Mouse (Mus musculus) heart, adult 2 months (tissue): ENCODE results near the gene Gm6993. TPM values are rescaled to one million over a fixed set of nuclear protein-coding genes. Genes with fewer than 3 reads are reported as not detected.

Source experiments
- DNase-seq, 2 experiments: peaks; one replicate each; pipeline ENCODE4 v3.0.0; 2021
- H3K27ac ChIP-seq: fragments of 200-600 bp; 2 replicates; pipeline ENCODE4 v1.8.1; 2022
- H3K27me3 ChIP-seq: fragments of 200-500 bp; 2 replicates; pipeline ENCODE4 v1.6.1; 2012; ENCODE audit warnings: mild to moderate bottlenecking, low read length, inconsistent platforms, mixed read lengths; ENCODE audit not compliant: control insufficient read depth, insufficient read depth
- H3K36me3 ChIP-seq: fragments of 200-500 bp; 2 replicates; pipeline ENCODE4 v1.6.1; 2012; ENCODE audit warnings: low read length, inconsistent platforms; ENCODE audit not compliant: control insufficient read depth, insufficient read depth
- H3K4me1 ChIP-seq: fragments of 200-500 bp; 2 replicates; pipeline ENCODE4 v1.6.1; 2011; ENCODE audit warnings: low read length; ENCODE audit not compliant: control insufficient read depth, insufficient read depth
- H3K4me3 ChIP-seq: fragments of 200-600 bp; 2 replicates; pipeline ENCODE4 v1.8.1; 2022
- H3K79me2 ChIP-seq: fragments of 200-500 bp; replicated peaks from 2 replicates; pipeline ENCODE4 v1.6.1; 2012; ENCODE audit warnings: mild to moderate bottlenecking, inconsistent platforms, low read length, moderate library complexity, mixed read lengths; ENCODE audit not compliant: control insufficient read depth, insufficient read depth
- H3K9ac ChIP-seq: fragments of 200-500 bp; 2 replicates; pipeline ENCODE4 v1.6.1; 2012; ENCODE audit warnings: low read depth, mild to moderate bottlenecking, control low read depth, inconsistent platforms, low read length, mixed read lengths
- CTCF ChIP-seq: fragments of 200-600 bp; IDR thresholded peaks from 2 replicates; pipeline ENCODE4 v1.8.1; 2022; ENCODE audit warnings: antibody characterized with exemption, mild to moderate bottlenecking, moderate library complexity
- EP300 ChIP-seq: fragments of 200-500 bp; IDR thresholded peaks from 2 replicates; pipeline ENCODE4 v1.6.1; 2011; ENCODE audit warnings: low read depth, low read length, control low read depth; ENCODE audit not compliant: insufficient read depth
- POLR2A ChIP-seq: fragments of 200-500 bp; IDR thresholded peaks from 2 replicates; pipeline ENCODE4 v1.6.1; 2011; ENCODE audit warnings: mild to moderate bottlenecking, low read depth, low read length, control low read depth; ENCODE audit not compliant: insufficient read depth
- WGBS: fragments of 180-500 bp; shearing (Covaris S2); methylation state at CpG from one replicate; pipeline ENCODE4 v1.1.7; 2018; 5-methylcytosine and 5-hydroxymethylcytosine counted together
- intact Hi-C: fragments of 180-260 bp; cut with DNase I; formaldehyde crosslinking; loops from one replicate; pipeline ENCODE4 v1.15.1; 2025
- polyA plus RNA-seq: library from polyadenylated mRNA; depleted of rRNA; stranded (reverse); fragments of >200 nt; gene quantifications from 2 replicates; pipeline ENCODE4 v1.2.3, GENCODE M21; 2012; rRNA removed
- total RNA-seq, 2 experiments: library from RNA; stranded (reverse); gene quantifications; 2 replicates each; pipeline ENCODE4 v1.2.3; 2021

The Gm6993 gene
- total and polyA plus RNA-seq, 3 experiments = not detected

DNA sequence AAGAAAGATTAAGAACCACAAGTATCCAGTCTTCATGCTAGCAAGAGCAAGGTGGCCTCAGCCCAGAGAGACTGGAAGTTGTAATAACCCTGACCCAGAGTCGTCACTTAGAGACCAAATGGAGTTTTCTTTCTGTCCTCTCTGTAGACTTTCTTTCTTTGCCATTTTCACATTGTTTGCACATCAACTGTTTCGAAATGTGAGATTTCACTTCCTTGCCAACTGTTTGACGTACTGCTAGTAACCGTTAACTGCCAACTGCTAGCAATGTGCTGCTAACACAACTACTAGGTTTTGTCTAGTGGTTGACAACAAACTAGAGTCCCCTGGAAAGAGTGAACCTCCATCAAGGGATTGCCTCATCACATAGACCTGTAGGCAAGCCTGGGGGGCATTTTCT is 42.6 kb downstream of the Gm6993 start:
- Histone ChIP-seq H3K9ac (no peak overlapping the region), H3K4me3 (no peak overlapping the region), H3K4me1 (peaks cover 6% of the 10 kb centered on the region; the same call in 1 of the 2 replicates), H3K27ac (no peak overlapping the region), H3K79me2 (0 out of 2 replicates have a peak, but pooled peaks cover 3% of the 10 kb centered on the region), H3K36me3 (peaks cover 14% of the 10 kb centered on the region), H3K27me3 (no peaks in the 10 kb centered on the region)
- intact Hi-C loops = no loop called here
- DNase-seq = no peak
- TF ChIP-seq EP300 = no peak
- no peak for TF ChIP-seq POLR2A
- no peak for TF ChIP-seq CTCF
- WGBS = 81% methylated on average over 4 of the region's 4 CpGs

DNA sequence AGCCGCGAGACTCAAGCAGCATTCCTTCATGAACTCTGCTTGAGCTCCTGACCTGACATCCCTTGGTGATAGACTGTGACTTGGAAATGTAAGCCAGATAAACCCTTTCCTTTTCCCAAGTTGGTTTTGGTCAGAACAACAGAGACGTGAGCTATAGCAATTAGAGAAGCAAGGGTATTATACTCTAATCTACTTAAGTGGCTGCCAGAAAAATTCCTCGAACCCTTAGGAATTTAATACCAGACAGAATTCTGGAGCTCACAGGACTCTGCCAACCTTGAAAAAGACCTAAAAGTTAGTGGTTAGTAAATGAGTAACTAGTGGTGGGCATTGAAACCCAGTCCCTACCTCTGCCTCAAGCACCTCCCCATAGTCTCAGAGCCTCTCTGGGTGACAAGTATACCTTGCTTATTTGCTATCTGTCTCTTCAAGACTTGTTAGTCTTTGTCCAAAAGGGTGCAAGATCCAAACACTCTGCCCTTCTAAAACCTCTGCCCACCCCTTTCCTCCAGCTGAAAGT is 43.1 kb downstream of the Gm6993 start:
- peaks cover 6% of the 10 kb centered on the region; the same call in 1 of the 2 replicates for H3K4me1 ChIP-seq
- H3K79me2 ChIP-seq = 0 out of 2 replicates have a peak, but pooled peaks cover 3% of the 10 kb centered on the region
- no peak for TF ChIP-seq CTCF
- DNase-seq = no peak
- H3K27me3 ChIP-seq = no peaks in the 10 kb centered on the region
- peaks cover 12% of the 10 kb centered on the region for H3K36me3 ChIP-seq
- no peak overlapping the region for H3K27ac ChIP-seq
- intact Hi-C loops = no loop called here
- no peak overlapping the region for H3K9ac ChIP-seq
- H3K4me3 ChIP-seq = no peak overlapping the region
- 68% methylated on average over 4 of the region's 4 CpGs for WGBS

DNA sequence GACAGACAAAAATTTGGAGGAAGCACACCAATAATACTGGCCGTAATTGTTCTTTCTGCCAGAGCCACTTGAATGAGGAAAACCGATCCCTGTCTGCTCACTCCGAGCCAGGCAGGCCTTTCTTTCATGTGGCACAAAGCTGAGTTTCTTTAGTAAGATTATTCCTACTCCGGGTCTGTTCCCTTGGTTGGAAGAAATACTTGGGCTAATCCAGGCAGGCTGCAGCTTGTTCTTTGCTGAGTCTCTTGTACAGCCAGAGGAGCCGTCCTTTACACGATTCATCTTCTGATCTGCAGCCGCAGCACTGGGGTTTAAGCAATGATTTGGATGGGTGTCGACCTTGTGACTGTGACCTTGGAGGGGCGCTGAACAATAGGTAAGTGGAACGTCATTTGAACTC is 48.5 kb downstream of the Gm6993 start:
- 96% methylated on average over 10 of the region's 10 CpGs for WGBS
- intact Hi-C loops = no loop called here
- H3K9ac ChIP-seq = no peak overlapping the region
- H3K36me3 ChIP-seq = peaks cover 11% of the 10 kb centered on the region
- no peak overlapping the region for H3K4me3 ChIP-seq
- no peak overlapping the region for H3K27ac ChIP-seq
- peaks cover 8% of the 10 kb centered on the region for H3K4me1 ChIP-seq
- no peak for TF ChIP-seq POLR2A
- no peak for TF ChIP-seq CTCF
- no peak for TF ChIP-seq EP300
- no peaks in the 10 kb centered on the region for H3K27me3 ChIP-seq
- no peak for DNase-seq
- no peaks in the 10 kb centered on the region for H3K79me2 ChIP-seq

Other genes with a start within 250 kb of the Gm6993 start
- gene Fam110c, start 166.9 kb upstream of the Gm6993 start, total RNA-seq = under 1 TPM; 0.30 to 0.37 TPM
- gene Fam110c, start 166.9 kb upstream of the Gm6993 start, polyA plus RNA-seq = 0.31 and 0.47 TPM in 2 replicates
- 10 to 100 TPM; 55.3 to 58.1 TPM for gene Lamb1, start 24.5 kb downstream of the Gm6993 start, total RNA-seq
- 25.1 and 44.1 TPM in 2 replicates for gene Lamb1, start 24.5 kb downstream of the Gm6993 start, polyA plus RNA-seq
- gene Dld, start 110.7 kb downstream of the Gm6993 start, total RNA-seq = 100 to 1,000 TPM; 374 to 406 TPM
- gene Dld, start 110.7 kb downstream of the Gm6993 start, polyA plus RNA-seq = 85.0 and 180 TPM in 2 replicates
- 1 to 10 TPM; 1.2 to 1.6 TPM for gene Slc26a3, start 150.1 kb downstream of the Gm6993 start, total RNA-seq
- gene Slc26a3, start 150.1 kb downstream of the Gm6993 start, polyA plus RNA-seq = 1.3 and 2.8 TPM in 2 replicates